Mouse (Mus musculus) left cerebral cortex, adult 9 months (tissue): ENCODE results near the gene Brf1.
A peak's percentile ranks its signal among the peaks of the same experiment; 100 is the strongest.

ENCODE experiments used
- DNase-seq, 2 experiments: peaks; one replicate each; pipeline ENCODE4 v3.0.0; 2022; ENCODE audit warnings: low spot score in 2 of 2

Gene Brf1

DNA sequence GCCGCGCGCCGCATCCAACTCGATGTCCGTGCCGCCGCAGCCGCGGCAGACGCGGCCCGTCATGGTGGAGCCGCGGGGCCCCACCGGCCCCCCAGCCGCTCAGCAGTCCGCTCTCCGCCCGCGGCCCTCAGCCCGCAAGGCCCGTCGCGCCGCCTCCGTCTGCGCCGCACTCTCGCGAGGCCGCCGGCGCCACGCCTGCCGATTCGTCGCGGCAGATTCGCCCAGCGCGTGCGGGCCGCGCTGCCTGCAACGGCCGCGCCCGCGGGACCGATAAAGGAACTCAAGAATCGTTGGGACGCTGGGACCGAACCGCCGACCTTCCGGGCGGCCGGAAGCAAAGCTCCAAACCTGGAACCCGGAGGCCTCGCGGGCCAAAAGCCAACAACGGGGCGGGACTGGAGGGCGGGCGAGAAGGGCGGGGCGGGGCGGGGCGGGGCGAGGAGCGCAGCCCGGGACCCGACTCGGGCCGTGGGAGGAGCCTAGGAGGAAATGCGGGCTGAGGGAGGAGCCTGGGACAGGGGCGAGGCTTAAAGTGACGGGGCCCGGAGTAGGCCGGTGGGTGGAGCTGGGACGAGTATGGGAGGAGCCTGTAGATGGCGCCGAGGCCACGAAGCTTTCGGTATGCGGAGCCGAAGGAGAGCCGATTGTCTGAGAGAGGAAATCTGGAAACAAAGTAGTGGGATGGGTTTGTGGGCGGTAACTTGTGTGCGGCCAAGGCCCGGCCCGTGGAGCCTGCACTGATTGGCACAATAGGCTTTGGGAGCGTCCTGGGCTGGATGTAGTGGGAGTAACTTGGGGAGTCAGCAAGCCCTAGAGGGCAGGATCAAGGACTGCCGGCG lies at the start of gene Brf1:
TSS of gene Brf1 (minus strand) at position 411 of the 839 bp plus-strand sequence.
- peak; percentile 87 to 96 for DNase-seq

GRCm38 (mm10) chr12:113049836-113050235 lies 49.3 kb upstream of the Brf1 start:
- no peak for DNase-seq

- DNase-seq: no peak
Observed at GRCm38 (mm10) chr12:113048103-113048502, 47.6 kb upstream of the Brf1 start.

DNA sequence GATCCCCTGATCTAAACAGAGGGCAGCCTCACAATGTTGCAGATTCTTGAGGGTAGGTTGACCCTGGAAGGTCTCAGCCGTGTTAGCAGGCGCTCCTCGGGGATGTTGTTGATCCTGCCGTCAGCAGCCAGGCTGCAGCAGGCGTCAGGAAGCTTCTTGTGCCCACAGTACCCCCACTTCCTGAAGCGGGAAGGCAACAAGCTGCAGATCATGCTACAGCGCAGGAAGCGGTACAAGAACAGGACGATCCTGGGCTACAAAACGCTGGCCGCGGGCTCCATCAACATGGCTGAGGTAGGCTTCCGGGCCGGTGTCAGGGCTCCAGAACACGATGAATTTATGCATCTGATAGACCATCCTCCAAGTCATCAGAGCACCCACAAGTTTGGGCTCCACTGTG lies 46.4 kb upstream of the Brf1 start:
- no peak for DNase-seq

DNA sequence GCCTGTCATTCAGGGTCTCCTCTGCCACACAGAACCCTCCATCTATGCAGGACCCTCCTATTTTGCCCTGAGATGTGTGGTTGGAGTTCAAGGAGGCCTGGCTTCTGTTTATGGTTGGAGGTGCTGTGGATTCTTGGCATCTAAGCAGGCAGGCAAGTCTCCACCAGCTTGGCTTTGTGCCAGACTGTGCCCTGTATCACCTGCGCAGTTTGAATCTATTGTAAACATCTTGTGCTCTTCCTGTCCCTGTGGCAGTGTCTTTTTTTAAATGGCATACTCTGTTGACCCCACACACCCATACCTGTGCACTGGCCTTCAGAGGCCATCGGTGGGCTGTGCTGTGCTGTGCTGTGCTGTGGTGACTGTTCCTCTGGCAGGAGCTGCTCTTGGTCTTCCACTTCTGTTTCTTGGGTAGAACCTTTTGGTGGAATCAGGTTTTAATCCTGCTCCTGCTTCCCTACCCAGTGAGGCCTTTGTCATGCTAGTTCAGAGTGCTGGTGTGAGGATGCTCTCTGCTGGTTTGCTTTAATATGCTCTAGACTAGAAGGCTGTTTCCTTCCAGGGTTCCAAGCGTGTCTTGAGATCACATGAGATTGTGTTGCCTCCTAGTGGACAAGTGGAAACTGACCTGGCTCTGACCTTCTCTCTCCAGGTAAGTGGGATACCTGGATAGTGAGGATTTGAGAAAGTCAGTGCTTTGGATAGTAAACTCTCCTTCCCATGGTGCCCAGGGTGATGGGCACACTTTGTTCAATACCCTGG lies 44.6 kb upstream of the Brf1 start:
- DNase-seq: peak in 1 of 2 experiments; percentile 56

DNA sequence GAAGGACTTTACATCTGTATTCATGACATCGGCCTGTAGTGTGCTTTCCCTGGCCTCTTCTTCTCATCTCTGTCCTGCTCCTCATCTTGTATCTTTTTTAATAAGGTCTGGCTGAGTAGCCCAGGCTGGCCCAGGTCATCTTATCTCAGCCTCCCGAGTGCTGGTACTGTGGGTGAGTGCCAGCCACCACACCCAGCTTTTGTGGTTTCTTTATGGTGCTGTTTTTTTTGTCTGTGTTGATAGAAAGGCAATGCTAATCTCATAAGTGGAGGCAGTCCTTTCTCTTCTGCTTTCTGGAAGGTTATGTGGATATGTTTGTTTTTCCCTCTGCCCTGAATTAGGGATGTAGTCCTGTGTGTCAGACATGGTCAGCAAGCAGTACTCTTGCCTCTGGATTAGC lies 42.0 kb upstream of the Brf1 start:
- DNase-seq: no peak

DNA sequence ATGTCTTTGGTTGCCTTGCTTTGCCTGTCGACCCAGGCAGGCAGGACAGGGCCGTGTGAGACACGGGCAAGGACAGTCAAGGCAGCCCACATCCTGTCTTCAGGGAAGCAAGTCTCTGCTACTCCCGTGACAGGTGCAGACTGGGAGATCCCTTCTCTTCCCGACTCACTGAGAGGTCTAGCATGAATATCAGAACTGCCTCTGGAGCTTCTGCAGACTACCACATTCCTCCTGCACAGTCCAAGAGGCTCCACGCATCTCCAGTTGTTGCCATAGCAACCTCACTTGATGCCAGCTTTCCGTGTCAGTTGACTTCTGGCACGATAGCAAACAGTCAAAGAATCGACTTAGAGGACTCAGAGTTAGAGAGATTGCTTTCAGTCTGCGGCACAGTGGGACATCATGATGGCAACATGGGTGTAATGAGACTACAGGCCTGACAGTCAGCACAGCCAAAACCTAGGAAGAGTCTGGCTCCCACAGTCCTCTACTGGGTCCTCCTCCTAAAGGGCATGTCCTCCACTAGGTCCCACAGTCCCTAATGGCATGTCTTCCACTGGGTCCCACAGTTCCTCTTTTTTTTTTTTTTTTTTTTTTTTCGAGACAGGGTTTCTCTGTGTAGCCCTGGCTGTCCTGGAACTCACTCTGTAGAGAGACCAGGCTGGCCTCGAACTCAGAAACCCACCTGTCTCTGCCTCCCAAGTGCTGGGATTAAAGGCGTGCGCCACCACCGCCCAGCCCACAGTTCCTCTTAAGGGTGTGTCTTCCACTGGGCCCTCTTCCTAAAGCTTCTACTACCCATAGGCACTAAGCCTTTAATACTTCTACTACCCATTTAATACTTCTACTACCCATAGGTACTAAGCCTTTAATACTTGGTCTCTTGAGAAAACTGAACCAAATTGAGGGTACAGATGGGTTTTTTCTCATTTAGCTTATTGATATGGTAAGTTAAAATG lies 41.3 kb upstream of the Brf1 start:
- peak; percentile 35 to 75 for DNase-seq

DNA sequence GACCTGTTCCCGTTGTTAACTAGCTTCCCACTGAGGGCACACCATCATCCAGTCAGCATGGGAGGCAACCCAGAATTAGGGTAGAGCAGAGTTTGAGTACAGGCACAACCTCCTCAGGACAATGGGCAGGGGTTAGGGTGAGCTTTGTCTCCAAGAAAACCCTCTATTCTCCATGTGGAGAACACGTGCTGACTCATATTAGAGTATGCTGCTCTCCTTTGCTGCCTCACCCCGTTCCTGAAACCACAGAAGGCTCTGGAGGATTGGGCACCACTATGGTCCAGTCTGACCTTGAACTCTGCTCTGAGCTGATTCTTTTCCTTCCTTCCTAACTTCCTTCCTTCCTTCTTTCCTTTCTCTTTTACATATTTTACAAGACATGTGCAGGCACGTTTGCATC lies 37.9 kb upstream of the Brf1 start:
- DNase-seq: no peak

GRCm38 (mm10) chr12:113036996-113037395 lies 36.5 kb upstream of the Brf1 start:
- no peak for DNase-seq

DNA sequence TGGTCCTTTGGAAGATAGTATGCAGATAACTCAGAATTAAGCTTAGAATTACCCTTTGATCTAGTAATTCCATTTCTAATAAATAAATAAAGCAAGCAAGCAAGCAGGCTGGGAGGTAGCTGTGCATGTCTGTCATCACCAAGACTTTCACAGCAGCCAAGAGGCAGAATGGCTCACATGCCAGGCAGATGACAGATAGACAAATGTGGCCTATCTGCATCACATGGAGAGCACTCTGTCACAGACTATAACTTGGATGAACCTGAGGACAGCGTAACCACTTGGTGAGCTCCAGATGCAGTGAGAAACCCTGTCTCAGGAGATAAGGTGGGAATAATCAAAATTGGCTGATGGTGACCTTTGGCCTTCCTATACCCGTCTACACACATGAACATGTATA lies 34.6 kb upstream of the Brf1 start:
- no peak for DNase-seq

DNA sequence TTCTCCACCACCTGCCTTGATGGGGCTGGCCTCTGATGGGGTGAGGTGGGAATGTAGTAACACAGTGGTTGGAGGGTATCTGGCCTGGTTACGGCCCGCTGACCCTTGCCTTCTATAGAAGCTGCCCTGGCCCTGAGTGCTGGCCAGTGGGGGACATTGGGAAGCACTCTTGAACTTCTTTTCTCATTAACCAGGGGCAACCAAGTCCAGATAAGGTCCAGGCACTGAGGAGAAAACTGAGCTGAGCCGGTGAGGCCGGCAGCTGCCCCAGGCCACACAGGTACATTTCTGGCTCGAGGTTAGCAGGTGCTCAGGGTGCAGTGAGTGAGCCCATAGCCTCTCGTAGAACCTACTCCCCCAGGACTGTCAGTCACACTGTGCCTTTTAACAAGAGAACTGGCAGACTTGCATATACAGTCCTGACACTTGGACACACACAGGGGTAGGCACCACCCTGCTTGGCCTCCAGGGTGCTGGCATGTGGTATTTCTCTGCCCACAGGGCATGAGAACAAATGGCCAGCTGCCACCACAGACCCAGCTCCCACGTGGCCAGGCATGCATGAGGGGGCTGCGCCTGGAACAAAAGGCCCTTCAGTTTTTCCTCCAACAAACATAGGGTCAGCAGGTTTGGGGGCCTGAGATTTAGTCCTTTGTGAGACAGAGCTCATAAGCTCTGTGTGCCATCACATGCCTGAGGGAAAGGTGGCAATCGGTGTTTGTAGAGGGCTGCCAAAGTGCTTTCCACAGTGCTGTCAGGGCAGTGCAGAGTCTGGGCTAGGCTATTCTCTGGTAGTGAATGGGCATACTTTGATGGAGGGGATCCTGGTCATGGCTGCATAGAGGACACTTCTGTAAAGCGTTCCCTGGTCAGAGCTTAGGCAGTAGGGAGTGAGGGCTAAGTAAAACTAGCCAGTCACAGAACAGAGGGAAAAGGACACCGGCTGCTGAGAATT lies 32.1 kb upstream of the Brf1 start:
- DNase-seq: peak in 1 of 2 experiments; percentile 46

DNA sequence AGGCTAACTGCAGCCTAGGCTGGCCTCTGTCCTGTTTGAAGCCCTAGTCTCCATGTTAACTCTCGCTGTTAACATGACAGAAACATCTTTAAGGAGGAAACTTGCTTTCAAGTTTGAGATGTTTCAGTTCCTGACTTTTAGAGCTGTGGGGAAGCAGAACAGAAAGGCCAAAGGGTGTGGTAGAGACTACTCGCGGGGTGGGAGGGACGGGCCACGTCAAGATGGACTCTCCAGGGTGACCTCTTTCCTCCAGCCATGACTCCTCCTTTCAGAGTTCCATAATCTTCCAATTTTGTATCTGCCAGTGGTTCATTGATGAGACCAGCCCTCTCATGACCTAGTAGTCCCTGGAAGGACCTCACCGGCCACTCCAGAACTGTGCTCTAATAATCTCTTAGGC lies 30.9 kb upstream of the Brf1 start:
- DNase-seq: no peak

DNA sequence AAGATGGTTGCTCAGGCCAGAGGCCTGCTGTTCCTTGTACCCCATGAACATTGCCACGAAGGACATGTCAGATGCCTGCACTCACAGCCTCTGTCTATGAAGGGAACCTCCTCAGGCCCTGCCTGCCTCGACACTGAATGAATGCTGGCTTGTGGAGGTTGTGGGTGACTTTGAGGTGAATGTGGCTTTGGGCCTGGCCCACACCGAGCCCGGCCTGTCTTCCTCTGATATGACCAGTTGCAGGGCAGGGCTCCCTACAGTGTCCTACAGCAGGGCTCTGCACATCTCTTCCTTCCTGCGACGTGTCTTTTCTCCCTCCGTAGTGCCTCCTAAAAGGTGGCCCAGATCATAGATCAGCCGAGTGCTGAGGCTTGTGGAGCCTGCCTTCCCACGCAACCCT lies 30.5 kb upstream of the Brf1 start:
- no peak for DNase-seq

DNA sequence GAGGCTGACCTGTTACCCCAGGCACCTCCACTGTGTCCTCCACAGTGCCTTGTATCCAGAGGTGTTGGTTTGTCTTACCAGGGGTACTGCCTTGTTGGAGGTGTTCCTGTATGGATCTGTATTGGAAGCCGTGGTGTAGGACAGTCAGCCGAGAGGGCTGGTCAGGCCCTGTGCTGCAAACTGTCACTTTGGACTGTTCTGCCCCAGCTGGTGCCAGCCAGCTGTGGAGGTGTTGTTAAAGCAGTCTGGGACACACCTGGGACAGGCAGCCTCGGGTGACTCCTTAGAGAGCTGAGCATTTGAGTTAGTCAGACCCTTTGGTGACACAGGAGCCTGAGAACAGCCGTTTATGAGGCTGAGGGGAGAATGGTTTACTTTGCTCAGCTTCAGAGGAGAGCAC lies 29.5 kb upstream of the Brf1 start:
- no peak for DNase-seq

- no peak for DNase-seq
Observed at GRCm38 (mm10) chr12:113028898-113029297, 28.4 kb upstream of the Brf1 start.

DNA sequence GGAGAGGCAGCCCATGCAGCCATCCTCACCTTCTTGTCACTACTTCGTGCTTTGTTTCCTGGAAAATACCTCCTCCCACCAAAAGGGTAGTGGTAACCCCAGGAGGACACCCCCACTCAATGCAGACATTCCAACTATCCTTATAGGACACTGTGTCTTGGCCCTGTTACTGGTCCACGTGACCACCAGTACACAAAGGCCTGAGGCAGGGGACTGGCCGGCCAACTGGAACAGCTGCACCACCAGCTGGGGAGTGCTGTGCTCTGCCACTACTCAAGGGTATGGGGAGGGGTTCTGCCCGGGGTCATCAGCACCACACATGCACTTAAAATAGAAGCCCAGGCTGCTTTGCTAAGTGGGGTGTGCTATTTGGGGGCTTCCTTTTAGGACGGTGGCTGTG lies 27.6 kb upstream of the Brf1 start:
- no peak for DNase-seq

- DNase-seq: no peak
Observed at GRCm38 (mm10) chr12:113027495-113027894, 27.0 kb upstream of the Brf1 start.

DNA sequence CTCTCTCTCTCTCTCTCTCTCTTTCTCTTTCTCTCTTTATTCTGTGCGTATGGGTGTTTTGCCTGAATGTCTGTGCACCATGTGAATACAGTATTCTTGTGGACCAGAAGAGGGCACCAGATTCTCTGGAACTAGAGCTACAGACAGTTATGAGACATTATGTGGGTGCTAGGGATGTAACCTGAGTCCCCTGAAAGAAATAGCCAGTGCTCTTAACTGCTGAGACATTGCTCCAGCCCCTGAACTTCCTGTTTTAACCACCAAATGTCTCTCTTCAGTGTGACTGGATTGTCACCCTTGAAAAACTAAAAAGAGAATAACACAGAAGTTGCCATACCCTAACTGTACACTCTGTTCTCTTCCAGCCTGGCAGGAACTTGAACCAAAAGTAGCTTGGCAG lies 26.1 kb upstream of the Brf1 start:
- DNase-seq: no peak

GRCm38 (mm10) chr12:113023082-113023481 lies 22.6 kb upstream of the Brf1 start:
- no peak for DNase-seq

DNA sequence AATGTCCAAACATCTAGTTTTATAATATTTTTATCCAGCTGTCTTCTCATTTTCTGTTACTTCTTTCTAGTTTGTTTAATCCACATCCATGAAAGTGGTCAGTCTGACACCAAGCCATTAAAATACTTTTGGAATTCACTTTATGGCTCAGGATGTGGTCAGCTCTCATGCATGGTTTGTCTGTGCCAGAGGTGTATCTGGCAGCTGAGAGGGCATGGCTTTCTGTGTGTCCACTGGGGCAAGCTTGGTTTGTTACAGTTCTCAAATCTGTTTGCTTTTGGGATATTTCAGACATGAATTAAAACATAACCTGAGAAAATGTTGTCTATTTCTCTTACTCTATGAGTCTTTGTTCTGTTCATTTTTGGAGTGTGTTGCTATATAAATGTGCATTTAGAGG lies 21.0 kb upstream of the Brf1 start:
- DNase-seq: no peak

- no peak for DNase-seq
Observed at GRCm38 (mm10) chr12:113018763-113019162, 18.3 kb upstream of the Brf1 start.
